Mouse (Mus musculus) c-Kit-positive CD71-negative TER-119-negative erythroid progenitor cells, embryonic 14.5 days (primary cell): ENCODE data around the gene Hunk.

Experiments
- DNase-seq: peaks from one replicate; pipeline ENCODE4 v3.0.0-alpha.2; 2013; ENCODE audit warnings: low read depth

Hunk gene

GRCm38 (mm10) chr16:90505680-90506079 lies 119.9 kb downstream of the Hunk start:
- no peak for DNase-seq

- DNase-seq: no peak
Observed at GRCm38 (mm10) chr16:90511551-90512296, 125.9 kb downstream of the Hunk start.

- no peak for DNase-seq
Observed at GRCm38 (mm10) chr16:90517041-90517440, 131.2 kb downstream of the Hunk start.

- DNase-seq: no peak
Observed at GRCm38 (mm10) chr16:90518232-90518631, 132.4 kb downstream of the Hunk start.

- DNase-seq: no peak
Observed at GRCm38 (mm10) chr16:90518732-90519295, 133.0 kb downstream of the Hunk start.

- DNase-seq: no peak
Observed at GRCm38 (mm10) chr16:90521191-90521950, 135.6 kb downstream of the Hunk start.

- DNase-seq: no peak
Observed at GRCm38 (mm10) chr16:90521951-90522255, 136.1 kb downstream of the Hunk start.

GRCm38 (mm10) chr16:90522575-90522974 lies 136.8 kb downstream of the Hunk start:
- DNase-seq: no peak

GRCm38 (mm10) chr16:90523373-90523772 lies 137.6 kb downstream of the Hunk start:
- DNase-seq: no peak

GRCm38 (mm10) chr16:90523894-90524293 lies 138.1 kb downstream of the Hunk start:
- no peak for DNase-seq

- DNase-seq: no peak
Observed at GRCm38 (mm10) chr16:90524393-90524792, 138.6 kb downstream of the Hunk start.

- DNase-seq: no peak
Observed at GRCm38 (mm10) chr16:90533119-90533673, 147.4 kb downstream of the Hunk start.

GRCm38 (mm10) chr16:90534591-90534990 lies 148.8 kb downstream of the Hunk start:
- no peak for DNase-seq

GRCm38 (mm10) chr16:90538926-90539325 lies 153.1 kb downstream of the Hunk start:
- DNase-seq: no peak

- no peak for DNase-seq
Observed at GRCm38 (mm10) chr16:90541191-90541590, 155.4 kb downstream of the Hunk start.

- DNase-seq: no peak
Observed at GRCm38 (mm10) chr16:90542383-90542782, 156.6 kb downstream of the Hunk start.

- DNase-seq: no peak
Observed at GRCm38 (mm10) chr16:90544175-90544574, 158.4 kb downstream of the Hunk start.

GRCm38 (mm10) chr16:90545509-90545908 lies 159.7 kb downstream of the Hunk start:
- DNase-seq: no peak

GRCm38 (mm10) chr16:90546591-90546990 lies 160.8 kb downstream of the Hunk start:
- DNase-seq: no peak

GRCm38 (mm10) chr16:90547996-90548395 lies 162.2 kb downstream of the Hunk start:
- DNase-seq: no peak
